Mouse (Mus musculus): ENCODE results near the gene Hs1bp3. TPM values are rescaled to one million over a fixed set of nuclear protein-coding genes. Genes with fewer than 3 reads are reported as not detected.

Gene Hs1bp3
- total RNA-seq, 2 experiments from 2014 or later, result 11.0 to 16.9 TPM

Other genes starting within 250 kb of the Hs1bp3 start
- 10 to 100 TPM; 38.2 to 47.9 TPM for gene Ldah, start 105.3 kb upstream of the Hs1bp3 start, total RNA-seq (2021)
- under 1 TPM in 1 of 2 experiments, not detected in 1; 0.18 TPM for gene Gdf7, start 11.5 kb upstream of the Hs1bp3 start, total RNA-seq (2021)
- gene Rhob, start 186.6 kb downstream of the Hs1bp3 start, total RNA-seq (2021), result 100 to 1,000 TPM; 177 to 223 TPM